Mouse (Mus musculus) limb, embryonic 15.5 days (tissue): Measurements from ENCODE around the gene Catsper4. TPM values are rescaled to one million over a fixed set of nuclear protein-coding genes. Genes with fewer than 3 reads are reported as not detected.

Experiments used
- ATAC-seq: fragments of 200-750 bp; cut with Nextera tagmentation; 2 replicates; pipeline ENCODE4 v1.8.0; 2017; ENCODE audit warnings: low read depth, moderate TSS enrichment; ENCODE audit not compliant: insufficient number of reproducible peaks, low FRiP score, low TSS enrichment
- H3K27ac ChIP-seq: fragments of 300-500 bp; sonication (generic); 2 replicates; pipeline ENCODE4 v1.5.1; 2015; ENCODE audit warnings: moderate library complexity, mild to moderate bottlenecking, inconsistent platforms
- H3K27me3 ChIP-seq: fragments of 300-500 bp; sonication (generic); 2 replicates; pipeline ENCODE4 v1.6.1; 2015; ENCODE audit warnings: inconsistent platforms
- H3K36me3 ChIP-seq: fragments of 300-500 bp; sonication (generic); 2 replicates; pipeline ENCODE4 v1.6.1; 2015; ENCODE audit warnings: inconsistent platforms
- H3K4me1 ChIP-seq: fragments of 300-500 bp; sonication (generic); 2 replicates; pipeline ENCODE4 v1.6.1; 2015; ENCODE audit warnings: inconsistent platforms
- H3K4me2 ChIP-seq: fragments of 300-500 bp; sonication (generic); 2 replicates; pipeline ENCODE4 v1.6.1; 2015; ENCODE audit warnings: mild to moderate bottlenecking, inconsistent platforms
- H3K4me3 ChIP-seq: fragments of 300-500 bp; sonication (generic); 2 replicates; pipeline ENCODE4 v1.5.1; 2015; ENCODE audit warnings: mild to moderate bottlenecking, inconsistent platforms
- H3K9ac ChIP-seq: fragments of 300-500 bp; sonication (generic); 2 replicates; pipeline ENCODE4 v1.6.1; 2015; ENCODE audit warnings: inconsistent platforms
- H3K9me3 ChIP-seq: fragments of 300-500 bp; sonication (generic); 2 replicates; pipeline ENCODE4 v1.6.1; 2016; ENCODE audit warnings: inconsistent platforms
- WGBS: fragments of 180-500 bp; shearing (Covaris S2); methylation state at CpG from one replicate; pipeline ENCODE4 v1.1.7; 2015; 5-methylcytosine and 5-hydroxymethylcytosine counted together
- polyA plus RNA-seq: library from polyadenylated mRNA; unstranded; fragments of >200 nt; fragmentation: Nextera tagmentation; extraction: Ambion mirVana; gene quantifications from 2 replicates; pipeline ENCODE4 v1.2.1, GENCODE M21; 2015

The Catsper4 gene
- polyA plus RNA-seq, 1 experiment from 2014 or later = 0.29 TPM

DNA sequence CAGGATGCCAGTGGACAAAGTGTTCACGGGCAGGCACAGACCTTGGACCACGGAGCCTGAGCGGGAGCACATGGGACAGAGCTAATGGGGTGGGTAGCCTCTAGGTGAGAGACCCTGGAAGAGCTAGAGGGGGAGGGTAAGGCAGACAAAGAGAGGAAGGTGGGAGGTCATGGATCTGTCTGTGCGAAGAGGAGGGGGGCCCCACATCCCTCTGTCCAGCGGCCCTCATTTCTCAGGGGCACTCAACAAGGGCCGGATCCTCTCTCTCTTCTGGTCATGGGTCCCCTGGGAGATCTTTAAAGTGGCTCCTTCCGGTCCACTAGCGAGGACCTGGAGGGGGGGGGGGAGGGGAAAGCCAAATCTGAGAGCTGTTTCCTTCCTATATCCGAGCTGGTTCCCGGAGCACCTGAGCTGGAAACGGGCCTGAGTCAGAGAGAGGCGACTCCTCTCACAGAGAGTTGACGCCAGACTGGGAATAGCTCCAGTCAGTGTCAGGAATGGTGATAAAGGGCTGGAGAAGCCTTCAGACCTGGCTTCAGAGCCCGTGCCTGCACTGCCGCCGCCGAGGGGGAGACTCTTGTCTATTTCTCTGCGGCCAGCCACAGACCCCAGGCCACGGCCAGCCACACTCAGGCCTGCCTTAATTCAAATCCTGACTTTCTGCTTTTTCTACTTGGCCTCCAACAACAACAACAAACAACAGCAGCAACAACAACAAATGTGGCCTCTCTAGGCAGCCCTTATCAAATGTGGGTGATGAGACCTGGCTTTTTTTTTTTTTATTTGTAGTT, 29.4 kb upstream of the Catsper4 start:
- Histone ChIP-seq H3K9ac (no peak overlapping the region), H3K27ac (peak overlapping the region; percentile 14; the same call in 1 of the 2 replicates), H3K4me2 (no peak overlapping the region), H3K36me3 (no peaks in the 10 kb centered on the region), H3K9me3 (no peaks in the 10 kb centered on the region), H3K4me3 (no peak overlapping the region), H3K27me3 (peaks cover 49% of the 10 kb centered on the region), H3K4me1 (peaks cover 40% of the 10 kb centered on the region)
- 0 out of 2 replicates have a peak, but pooled peaks have one; percentile 1 for ATAC-seq
- 23% methylated on average over 18 of the region's 19 CpGs for WGBS

DNA sequence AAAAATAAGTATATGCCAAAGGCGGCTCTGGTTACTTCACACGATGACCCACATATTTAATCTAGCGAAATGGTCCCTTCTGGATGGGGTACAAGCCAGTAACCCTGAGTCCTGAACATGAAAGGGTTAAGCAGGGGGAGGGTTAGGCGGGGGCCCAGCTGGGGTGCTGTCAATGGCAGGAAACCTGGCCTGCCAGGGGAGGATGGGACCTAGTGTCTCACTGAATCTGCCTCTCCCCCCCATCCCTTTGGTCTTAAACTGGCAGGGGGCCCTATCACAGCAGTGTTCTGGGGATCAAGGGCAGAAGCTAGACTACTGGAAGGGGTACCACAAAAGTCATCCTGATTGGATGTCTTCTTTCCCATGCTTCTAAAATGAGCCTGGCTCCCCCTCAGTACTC, 28.7 kb upstream of the Catsper4 start:
- Histone ChIP-seq H3K9me3 (no peaks in the 10 kb centered on the region), H3K36me3 (no peaks in the 10 kb centered on the region), H3K27ac (0 out of 2 replicates have a peak overlapping the region, but pooled peaks have one; percentile 14), H3K27me3 (peaks cover 56% of the 10 kb centered on the region), H3K4me2 (no peak overlapping the region), H3K9ac (no peak overlapping the region), H3K4me1 (peaks cover 48% of the 10 kb centered on the region), H3K4me3 (no peak overlapping the region)
- ATAC-seq = no peak
- 34% methylated on average over 4 of the region's 4 CpGs for WGBS

DNA sequence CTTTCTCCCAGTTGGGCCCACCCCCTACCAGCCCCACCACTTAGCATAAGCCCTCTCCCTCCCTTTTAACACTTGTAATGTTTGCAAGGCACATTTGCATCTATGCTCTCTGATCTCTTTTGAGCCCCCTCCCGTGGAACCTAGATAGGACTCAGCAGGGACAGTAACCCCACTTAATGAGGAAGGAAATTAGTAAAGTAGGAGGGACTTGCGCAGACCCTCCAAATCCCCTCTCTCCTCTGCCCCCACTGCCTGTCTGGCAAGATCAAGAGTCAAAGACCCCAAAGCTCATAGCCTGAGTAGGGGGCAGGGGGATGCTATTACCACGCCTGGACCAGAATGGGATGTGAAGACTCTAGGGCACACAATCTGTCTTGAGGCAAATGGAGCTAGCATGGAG, 27.7 kb upstream of the Catsper4 start:
- WGBS = 46% methylated on average over 3 of the region's 3 CpGs
- ATAC-seq = no peak
- peaks cover 58% of the 10 kb centered on the region for H3K4me1 ChIP-seq

DNA sequence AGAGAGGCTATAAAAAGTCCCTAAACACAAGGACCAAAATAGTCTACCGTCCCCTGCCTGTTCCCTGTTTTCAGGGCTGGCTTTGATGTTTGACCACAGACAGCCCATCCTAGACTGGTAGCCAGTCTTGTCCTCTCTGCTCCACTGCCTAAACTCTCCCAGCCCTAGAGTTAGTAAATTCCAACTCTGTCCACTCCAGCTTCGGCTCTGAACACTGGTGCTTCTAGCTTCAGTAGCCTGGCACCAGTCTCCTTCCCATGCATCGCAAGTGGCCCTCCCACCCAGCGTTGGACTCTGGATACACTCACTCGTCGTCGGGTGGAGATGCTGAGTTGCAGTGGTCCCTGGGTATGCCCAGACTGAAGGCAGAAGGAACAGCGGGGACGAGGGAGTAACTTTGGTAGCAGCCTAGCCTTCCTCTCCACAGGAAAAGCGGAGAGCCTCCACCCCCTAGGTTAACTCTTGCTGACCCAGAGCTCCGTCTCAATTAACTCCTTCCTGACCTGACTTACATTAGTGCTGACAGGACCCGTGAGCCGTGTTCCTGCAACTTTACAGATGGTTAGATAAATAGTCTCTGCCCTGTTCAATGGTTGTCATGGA, 26.6 kb upstream of the Catsper4 start, which contains the start of gene Grrp1:
Gene Grrp1 (minus strand): TSS at position 385 of the 603 bp plus-strand sequence.
- Histone ChIP-seq H3K9ac (no peak within 1 kb of the TSS), H3K4me3 (peak within 1 kb of the TSS; percentile 52), H3K27me3 (peaks cover 75% of the 10 kb centered on the region), H3K4me1 (peaks cover 65% of the 10 kb centered on the region), H3K27ac (no peak within 1 kb of the TSS), H3K4me2 (peak within 1 kb of the TSS; percentile 19), H3K9me3 (no peaks in the 10 kb centered on the region), H3K36me3 (no peaks in the 10 kb centered on the region)
- no peak for ATAC-seq
- WGBS = 3% methylated on average over 13 of the region's 13 CpGs

More for the DNA sequence above, 27.7 kb upstream of the Catsper4 start:
- Histone ChIP-seq H3K36me3 (no peaks in the 10 kb centered on the region), H3K4me2 (no peak overlapping the region), H3K9ac (no peak overlapping the region), H3K9me3 (no peaks in the 10 kb centered on the region), H3K27me3 (peaks cover 66% of the 10 kb centered on the region), H3K4me3 (no peak overlapping the region), H3K27ac (no peak overlapping the region)

DNA sequence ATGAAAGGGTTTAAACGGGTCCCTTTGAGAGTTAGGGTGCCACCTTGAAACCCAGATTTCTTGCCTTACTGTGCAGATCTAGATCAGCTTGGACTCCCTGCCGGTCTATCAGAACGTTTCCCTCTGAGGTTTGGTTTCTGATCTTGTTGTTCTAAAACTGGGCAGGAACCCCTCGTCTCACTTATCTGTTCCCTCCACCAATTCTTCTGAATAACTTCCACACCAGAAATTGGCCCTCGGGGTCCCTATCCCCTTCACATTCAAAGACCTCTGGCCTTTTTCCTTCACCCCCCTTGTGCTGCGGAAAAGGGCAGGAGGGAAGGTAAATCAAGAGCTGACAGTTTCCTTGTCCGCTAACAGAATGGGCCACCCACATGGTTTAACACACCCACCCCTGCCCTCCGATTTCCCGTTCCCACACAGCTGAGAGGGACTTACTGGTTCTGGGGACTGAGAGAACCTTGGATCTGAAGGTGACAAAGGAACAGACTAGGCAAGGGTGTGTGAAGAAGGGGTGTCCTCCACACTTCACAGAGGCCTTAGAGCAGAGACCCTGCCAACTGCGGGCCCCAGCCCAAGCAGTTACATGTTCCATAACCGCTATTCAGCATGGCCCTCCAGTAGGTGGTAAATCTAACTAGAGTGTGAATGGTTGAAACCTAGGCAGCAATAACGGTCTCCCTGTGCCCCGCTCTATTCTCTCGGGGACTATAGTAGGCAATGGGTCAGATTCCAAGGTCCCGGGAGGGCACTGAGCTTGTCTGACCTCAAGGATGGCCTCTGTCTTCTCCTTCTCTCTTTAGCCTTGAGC, 25.9 kb upstream of the Catsper4 start:
- H3K9ac ChIP-seq = no peak overlapping the region
- no peaks in the 10 kb centered on the region for H3K36me3 ChIP-seq
- H3K4me2 ChIP-seq = peak overlapping the region; percentile 19
- 23% methylated on average over 15 of the region's 15 CpGs for WGBS
- H3K4me1 ChIP-seq = peaks cover 65% of the 10 kb centered on the region
- peaks cover 82% of the 10 kb centered on the region for H3K27me3 ChIP-seq
- ATAC-seq = no peak
- no peak overlapping the region for H3K27ac ChIP-seq
- no peaks in the 10 kb centered on the region for H3K9me3 ChIP-seq
- peak overlapping the region; percentile 52 for H3K4me3 ChIP-seq

DNA sequence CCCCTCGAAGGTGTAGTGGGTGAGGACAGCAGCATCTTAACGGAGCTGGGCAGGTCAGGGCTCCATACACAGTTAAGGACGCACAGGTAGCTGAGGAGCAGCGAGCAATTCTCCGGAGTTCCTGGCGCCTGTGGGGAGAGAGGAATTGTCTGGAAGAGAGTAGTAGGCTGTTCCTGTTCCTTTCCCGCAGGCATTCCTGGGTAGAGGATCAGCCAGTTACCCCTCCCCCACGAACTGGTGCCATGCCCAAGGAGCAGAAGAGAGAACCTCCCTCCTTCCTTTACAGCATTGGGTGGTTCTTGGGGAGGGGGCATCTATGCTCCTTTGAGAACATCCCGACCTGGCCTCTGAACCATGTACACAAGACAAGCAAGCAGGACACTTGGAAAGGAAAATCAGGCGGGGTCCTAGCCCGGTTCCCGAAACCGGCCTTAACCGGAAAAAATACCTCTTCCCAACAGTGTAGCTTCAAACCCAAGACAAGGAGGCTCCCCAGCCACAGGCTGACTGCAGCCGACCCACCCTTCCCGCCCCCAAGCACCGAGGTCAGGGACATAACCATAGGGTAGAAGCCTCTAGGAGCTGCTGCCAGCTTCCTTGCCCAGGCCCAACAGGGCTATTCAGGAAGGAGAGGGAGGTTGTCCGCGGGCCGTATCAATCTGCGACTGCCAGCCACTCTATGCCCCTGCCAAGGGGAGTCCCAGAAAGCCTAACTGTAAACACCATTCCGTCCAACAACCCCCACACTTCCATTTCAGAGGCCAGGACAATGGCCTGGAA, 25.1 kb upstream of the Catsper4 start:
- ATAC-seq = no peak
- Histone ChIP-seq H3K9ac (no peak overlapping the region), H3K4me1 (peaks cover 60% of the 10 kb centered on the region), H3K27ac (no peak overlapping the region), H3K36me3 (no peaks in the 10 kb centered on the region), H3K4me2 (peak overlapping the region; percentile 96), H3K27me3 (peaks cover 90% of the 10 kb centered on the region), H3K9me3 (no peaks in the 10 kb centered on the region), H3K4me3 (peak overlapping the region; percentile 52)
- WGBS = 12% methylated on average over 22 of the region's 22 CpGs

DNA sequence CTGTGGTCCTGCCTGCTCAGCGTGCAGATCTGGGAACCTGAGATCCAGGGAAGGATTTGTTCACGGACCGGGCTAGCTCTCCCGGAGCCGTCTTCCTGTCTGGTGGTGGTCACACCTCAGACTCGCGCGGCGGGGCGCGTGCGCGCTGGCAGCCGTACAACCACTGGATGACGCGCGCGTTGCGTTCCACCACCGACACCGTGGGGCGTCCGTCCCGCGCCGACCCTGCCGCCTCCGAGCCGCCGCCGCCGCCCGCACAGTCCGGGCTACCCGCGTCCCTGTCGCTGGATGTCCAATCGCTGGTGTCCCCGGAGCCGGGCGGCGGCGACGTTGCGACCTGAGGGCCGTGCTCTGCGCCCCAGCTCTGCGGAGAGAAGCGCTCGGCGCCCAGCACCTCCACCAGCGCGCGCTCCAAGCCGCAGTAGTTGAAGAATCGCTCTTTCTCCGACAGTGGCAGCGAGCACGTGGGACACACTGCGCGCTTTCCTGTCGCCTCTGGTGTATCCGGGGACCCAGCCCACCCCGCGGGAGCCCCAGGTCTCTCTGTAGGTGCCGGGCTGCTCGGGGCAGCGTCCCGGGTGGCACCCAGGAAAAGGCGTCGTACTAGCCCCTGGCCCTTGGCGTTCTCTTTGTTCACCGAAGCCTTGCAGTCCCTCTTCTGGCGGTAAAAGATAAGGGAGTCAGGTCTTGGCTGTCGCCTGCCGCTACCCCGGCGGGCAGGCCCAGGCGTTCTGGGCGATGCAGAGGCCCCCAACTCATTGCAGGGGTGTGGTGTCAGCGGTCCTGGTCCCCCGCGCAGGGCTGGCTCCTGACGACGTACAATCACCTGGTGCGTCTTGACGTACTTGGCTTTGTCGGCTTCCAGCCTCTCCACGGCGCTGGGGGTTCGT, 24.3 kb upstream of the Catsper4 start:
- Histone ChIP-seq H3K9me3 (no peaks in the 10 kb centered on the region), H3K27me3 (peaks cover 95% of the 10 kb centered on the region), H3K36me3 (no peaks in the 10 kb centered on the region), H3K27ac (no peak overlapping the region), H3K4me1 (peaks cover 56% of the 10 kb centered on the region), H3K4me3 (peak overlapping the region; percentile 52), H3K9ac (peak overlapping the region; percentile 37; the same call in 1 of the 2 replicates), H3K4me2 (peak overlapping the region; percentile 96)
- under 1% methylated on average over 91 of the region's 91 CpGs for WGBS
- peak; percentile 11; the same call in 1 of the 2 replicates for ATAC-seq

DNA sequence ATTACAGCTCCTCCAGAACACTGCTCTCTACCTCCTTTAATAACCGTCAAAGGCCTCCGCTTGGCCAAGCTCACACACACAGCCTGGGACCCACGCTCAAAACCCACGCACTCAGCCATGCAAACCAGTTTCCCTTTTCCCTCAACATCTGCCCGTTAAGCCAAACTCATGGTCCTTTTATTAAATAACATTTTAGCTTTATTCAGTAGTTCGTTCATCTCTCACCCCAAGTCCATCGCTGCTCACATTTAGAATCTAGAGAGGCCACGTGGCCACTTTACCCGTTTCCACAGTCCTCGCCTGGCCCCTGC, 23.7 kb upstream of the Catsper4 start:
- Histone ChIP-seq H3K4me3 (peak overlapping the region; percentile 52), H3K27ac (no peak overlapping the region), H3K9ac (0 out of 2 replicates have a peak overlapping the region, but pooled peaks have one; percentile 37), H3K27me3 (peaks cover 95% of the 10 kb centered on the region), H3K4me2 (peak overlapping the region; percentile 96), H3K9me3 (no peaks in the 10 kb centered on the region), H3K36me3 (no peaks in the 10 kb centered on the region), H3K4me1 (peaks cover 55% of the 10 kb centered on the region)
- WGBS = 13% methylated on average over 10 of the region's 10 CpGs
- no peak for ATAC-seq

DNA sequence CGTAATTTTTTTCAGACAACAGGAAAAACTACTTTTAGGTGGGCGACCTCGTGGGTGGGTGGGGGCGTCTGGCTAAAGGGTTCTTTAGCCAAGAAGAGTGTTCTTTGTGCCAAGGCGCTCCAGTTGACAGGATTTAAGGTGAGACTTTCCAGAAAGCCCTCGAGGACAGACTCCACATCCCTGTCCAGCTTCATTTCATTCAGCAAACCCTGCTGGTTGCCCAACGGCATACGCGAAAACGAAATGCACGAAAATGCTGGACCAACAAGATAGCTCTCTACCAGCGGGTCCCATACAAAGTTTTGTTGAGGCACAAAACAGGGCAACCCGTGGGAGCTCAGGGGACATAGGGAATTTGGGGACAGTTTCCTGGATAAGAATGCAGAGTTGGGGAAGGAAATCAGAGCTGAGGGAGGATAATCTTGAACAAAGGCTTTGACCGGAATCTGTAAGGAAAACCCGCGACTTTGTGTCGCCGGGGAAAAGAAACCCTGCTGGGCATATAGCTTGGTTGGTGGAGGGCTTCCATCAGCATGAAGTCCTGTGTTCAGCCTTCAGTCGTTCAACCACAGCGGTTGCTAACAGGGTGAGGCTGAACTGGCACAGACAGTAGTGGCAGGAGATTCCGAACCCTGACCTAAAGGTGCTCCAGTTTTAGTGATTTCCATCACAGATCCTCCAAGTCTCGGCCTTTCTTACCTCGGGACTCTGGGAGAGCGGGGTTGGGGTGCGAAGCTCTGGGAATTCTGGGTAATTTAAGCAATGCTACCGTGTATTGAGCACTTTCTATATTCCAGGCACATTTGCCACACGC, 23.1 kb upstream of the Catsper4 start:
- no peaks in the 10 kb centered on the region for H3K36me3 ChIP-seq
- H3K4me1 ChIP-seq = peaks cover 56% of the 10 kb centered on the region
- H3K27me3 ChIP-seq = peaks cover 91% of the 10 kb centered on the region
- WGBS = 8% methylated on average over 27 of the region's 27 CpGs
- H3K27ac ChIP-seq = no peak overlapping the region
- no peak for ATAC-seq
- peak overlapping the region; percentile 96 for H3K4me2 ChIP-seq
- H3K9me3 ChIP-seq = no peaks in the 10 kb centered on the region
- H3K4me3 ChIP-seq = peak overlapping the region; percentile 52
- peak overlapping the region; percentile 15; the same call in 1 of the 2 replicates for H3K9ac ChIP-seq

DNA sequence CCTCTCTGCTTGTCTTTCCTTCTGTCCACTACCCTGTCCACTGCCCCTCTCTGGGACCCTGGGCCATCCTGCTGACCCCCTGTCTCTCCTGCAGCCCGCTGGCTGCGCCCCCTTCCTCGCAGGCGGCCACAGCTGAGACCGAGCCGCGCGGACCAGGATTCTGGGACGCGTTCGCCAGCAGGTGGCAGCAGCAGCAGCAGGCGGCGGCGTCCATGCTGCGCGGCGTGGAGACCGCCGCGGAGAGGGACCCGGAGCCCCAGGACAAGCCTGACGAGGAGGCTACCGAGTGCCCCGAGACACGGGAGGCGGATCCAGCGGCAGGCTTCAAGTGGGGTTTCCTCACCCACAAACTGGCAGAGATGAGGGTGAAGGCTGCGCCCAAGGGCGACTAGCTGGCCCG, 22.5 kb upstream of the Catsper4 start:
- H3K36me3 ChIP-seq = no peaks in the 10 kb centered on the region
- no peak overlapping the region for H3K27ac ChIP-seq
- peak overlapping the region; percentile 96 for H3K4me2 ChIP-seq
- ATAC-seq = no peak
- peak overlapping the region; percentile 52 for H3K4me3 ChIP-seq
- 1% methylated on average over 30 of the region's 30 CpGs for WGBS
- no peaks in the 10 kb centered on the region for H3K9me3 ChIP-seq
- peaks cover 60% of the 10 kb centered on the region for H3K4me1 ChIP-seq
- peak overlapping the region; percentile 15; the same call in 1 of the 2 replicates for H3K9ac ChIP-seq
- H3K27me3 ChIP-seq = peaks cover 85% of the 10 kb centered on the region
